Mouse (Mus musculus) intestine, embryonic 15.5 days (tissue): ENCODE data around the gene Bex6. TPM values are rescaled to one million over a fixed set of nuclear protein-coding genes. Genes with fewer than 3 reads are reported as not detected.

Experiments
- ATAC-seq: fragments of 200-750 bp; cut with Nextera tagmentation; 2 replicates; pipeline ENCODE4 v1.8.0; 2017; ENCODE audit warnings: moderate TSS enrichment, moderate library complexity
- H3K27ac ChIP-seq: fragments of 300-500 bp; sonication (generic); 2 replicates; pipeline ENCODE4 v1.5.1; 2015; ENCODE audit warnings: mild to moderate bottlenecking, inconsistent platforms
- H3K27me3 ChIP-seq: fragments of 300-500 bp; sonication (generic); replicated peaks from 2 replicates; pipeline ENCODE4 v1.6.1; 2015; ENCODE audit warnings: inconsistent platforms
- H3K36me3 ChIP-seq: fragments of 300-500 bp; sonication (generic); 2 replicates; pipeline ENCODE4 v1.6.1; 2015; ENCODE audit warnings: inconsistent platforms
- H3K4me1 ChIP-seq: fragments of 300-500 bp; sonication (generic); replicated peaks from 2 replicates; pipeline ENCODE4 v1.6.1; 2015; ENCODE audit warnings: inconsistent platforms
- H3K4me2 ChIP-seq: fragments of 300-500 bp; sonication (generic); replicated peaks from 2 replicates; pipeline ENCODE4 v1.6.1; 2015; ENCODE audit warnings: mild to moderate bottlenecking, inconsistent platforms
- H3K4me3 ChIP-seq: fragments of 300-500 bp; sonication (generic); replicated peaks from 2 replicates; pipeline ENCODE4 v1.5.1; 2015; ENCODE audit warnings: inconsistent platforms
- H3K9ac ChIP-seq: fragments of 300-500 bp; sonication (generic); 2 replicates; pipeline ENCODE4 v1.6.1; 2015; ENCODE audit warnings: inconsistent platforms
- H3K9me3 ChIP-seq: fragments of 300-500 bp; sonication (generic); 2 replicates; pipeline ENCODE4 v1.6.1; 2016; ENCODE audit warnings: inconsistent platforms
- WGBS: fragments of 180-500 bp; shearing (Covaris S2); methylation state at CpG from one replicate; pipeline ENCODE4 v1.1.7; 2015; 5-methylcytosine and 5-hydroxymethylcytosine counted together
- polyA plus RNA-seq: library from polyadenylated mRNA; unstranded; fragments of >200 nt; fragmentation: Nextera tagmentation; extraction: Ambion mirVana; gene quantifications from 2 replicates; pipeline ENCODE4 v1.2.1, GENCODE M21; 2015

The Bex6 gene
- 0.30 and 0.34 TPM in 2 replicates for polyA plus RNA-seq

GRCm38 (mm10) chr16:32179333-32179901, at the start of gene Bex6:
Bex6 (plus strand) TSS chr16:32179823.
- H3K27ac ChIP-seq: no peak within 1 kb of the TSS
- no peaks in the 10 kb centered on the region for H3K9me3 ChIP-seq
- H3K4me1 ChIP-seq: no peaks in the 10 kb centered on the region
- H3K36me3 ChIP-seq: no peaks in the 10 kb centered on the region
- ATAC-seq: no peak
- no peak within 1 kb of the TSS for H3K9ac ChIP-seq
- no peak within 1 kb of the TSS for H3K4me3 ChIP-seq
- H3K27me3 ChIP-seq: no peaks in the 10 kb centered on the region
- 86% methylated on average over 6 of the region's 6 CpGs for WGBS
- H3K4me2 ChIP-seq: no peak within 1 kb of the TSS

GRCm38 (mm10) chr16:32130190-32130826, 49.3 kb upstream of the Bex6 start:
- no peaks in the 10 kb centered on the region for H3K4me1 ChIP-seq
- no peaks in the 10 kb centered on the region for H3K27me3 ChIP-seq
- no peaks in the 10 kb centered on the region for H3K9me3 ChIP-seq
- H3K4me3 ChIP-seq: peak overlapping the region; percentile 10
- peak overlapping the region; percentile 34 for H3K4me2 ChIP-seq
- 59% methylated on average over 16 of the region's 16 CpGs for WGBS
- no peak overlapping the region for H3K9ac ChIP-seq
- peak; percentile 62; the same call in 1 of the 2 replicates for ATAC-seq
- no peaks in the 10 kb centered on the region for H3K36me3 ChIP-seq
- 0 out of 2 replicates have a peak overlapping the region, but pooled peaks have one; percentile 36 for H3K27ac ChIP-seq

GRCm38 (mm10) chr16:32133148-32133547, 46.5 kb upstream of the Bex6 start:
- no peaks in the 10 kb centered on the region for H3K9me3 ChIP-seq
- H3K36me3 ChIP-seq: no peaks in the 10 kb centered on the region
- no peak overlapping the region for H3K4me3 ChIP-seq
- H3K9ac ChIP-seq: no peak overlapping the region
- no peaks in the 10 kb centered on the region for H3K27me3 ChIP-seq
- no peak overlapping the region for H3K27ac ChIP-seq
- no peaks in the 10 kb centered on the region for H3K4me1 ChIP-seq
- no peak overlapping the region for H3K4me2 ChIP-seq
- ATAC-seq: no peak
- 79% methylated on average over 3 of the region's 3 CpGs for WGBS

- Histone ChIP-seq H3K36me3 (no peaks in the 10 kb centered on the region), H3K9me3 (no peaks in the 10 kb centered on the region), H3K4me3 (no peak overlapping the region), H3K27me3 (no peaks in the 10 kb centered on the region), H3K4me1 (no peaks in the 10 kb centered on the region), H3K9ac (no peak overlapping the region), H3K4me2 (no peak overlapping the region), H3K27ac (no peak overlapping the region)
- WGBS: 84% methylated on average over 7 of the region's 7 CpGs
- ATAC-seq: no peak
Measured at GRCm38 (mm10) chr16:32135842-32136357, 43.7 kb upstream of the Bex6 start.

- Histone ChIP-seq H3K27ac (no peak overlapping the region), H3K27me3 (no peaks in the 10 kb centered on the region), H3K9ac (no peak overlapping the region), H3K36me3 (0 out of 2 replicates have a peak, but pooled peaks cover 6% of the 10 kb centered on the region), H3K9me3 (no peaks in the 10 kb centered on the region), H3K4me1 (no peaks in the 10 kb centered on the region), H3K4me2 (no peak overlapping the region), H3K4me3 (no peak overlapping the region)
- 85% methylated on average over 1 of the region's 1 CpGs for WGBS
- no peak for ATAC-seq
Measured at GRCm38 (mm10) chr16:32138954-32139353, 40.7 kb upstream of the Bex6 start.

- ATAC-seq: no peak
- Histone ChIP-seq H3K36me3 (0 out of 2 replicates have a peak, but pooled peaks cover 8% of the 10 kb centered on the region), H3K4me1 (no peaks in the 10 kb centered on the region; the same call in 1 of the 2 replicates), H3K9ac (no peak overlapping the region), H3K9me3 (no peaks in the 10 kb centered on the region), H3K4me3 (no peak overlapping the region), H3K4me2 (no peak overlapping the region), H3K27ac (no peak overlapping the region), H3K27me3 (no peaks in the 10 kb centered on the region)
- 91% methylated on average over 15 of the region's 15 CpGs for WGBS
Measured at GRCm38 (mm10) chr16:32143766-32144165, 35.9 kb upstream of the Bex6 start.

- Histone ChIP-seq H3K4me2 (no peak overlapping the region), H3K4me1 (no peaks in the 10 kb centered on the region; the same call in 1 of the 2 replicates), H3K27me3 (no peaks in the 10 kb centered on the region), H3K9ac (no peak overlapping the region), H3K4me3 (no peak overlapping the region), H3K36me3 (0 out of 2 replicates have a peak, but pooled peaks cover 8% of the 10 kb centered on the region), H3K27ac (no peak overlapping the region), H3K9me3 (no peaks in the 10 kb centered on the region)
- ATAC-seq: no peak
- 90% methylated on average over 17 of the region's 17 CpGs for WGBS
Measured at GRCm38 (mm10) chr16:32144592-32144991, 35.0 kb upstream of the Bex6 start.

- no peaks in the 10 kb centered on the region for H3K27me3 ChIP-seq
- no peak overlapping the region for H3K27ac ChIP-seq
- peak overlapping the region; percentile 39 for H3K4me2 ChIP-seq
- WGBS: 67% methylated on average over 12 of the region's 13 CpGs
- 0 out of 2 replicates have a peak overlapping the region, but pooled peaks have one; percentile 18 for H3K4me3 ChIP-seq
- no peak for ATAC-seq
- no peaks in the 10 kb centered on the region for H3K9me3 ChIP-seq
- H3K36me3 ChIP-seq: 0 out of 2 replicates have a peak, but pooled peaks cover 8% of the 10 kb centered on the region
- no peak overlapping the region for H3K9ac ChIP-seq
- no peaks in the 10 kb centered on the region; the same call in 1 of the 2 replicates for H3K4me1 ChIP-seq
Measured at GRCm38 (mm10) chr16:32147589-32148207, 31.9 kb upstream of the Bex6 start.

- Histone ChIP-seq H3K9ac (no peak overlapping the region), H3K36me3 (no peaks in the 10 kb centered on the region), H3K4me1 (no peaks in the 10 kb centered on the region), H3K4me3 (no peak overlapping the region), H3K9me3 (no peaks in the 10 kb centered on the region), H3K4me2 (no peak overlapping the region), H3K27ac (no peak overlapping the region), H3K27me3 (no peaks in the 10 kb centered on the region)
- no peak for ATAC-seq
- WGBS: 96% methylated on average over 1 of the region's 1 CpGs
Measured at GRCm38 (mm10) chr16:32153976-32154375, 25.6 kb upstream of the Bex6 start.

- H3K27ac ChIP-seq: no peak overlapping the region
- WGBS: 48% methylated on average over 13 of the region's 13 CpGs
- no peak for ATAC-seq
- no peak overlapping the region for H3K4me3 ChIP-seq
- H3K4me2 ChIP-seq: no peak overlapping the region
- H3K27me3 ChIP-seq: no peaks in the 10 kb centered on the region
- no peaks in the 10 kb centered on the region for H3K9me3 ChIP-seq
- no peaks in the 10 kb centered on the region for H3K36me3 ChIP-seq
- no peaks in the 10 kb centered on the region for H3K4me1 ChIP-seq
- no peak overlapping the region for H3K9ac ChIP-seq
Measured at GRCm38 (mm10) chr16:32154437-32154836, 25.2 kb upstream of the Bex6 start.

GRCm38 (mm10) chr16:32156719-32157118, 22.9 kb upstream of the Bex6 start:
- ATAC-seq: no peak
- no peaks in the 10 kb centered on the region for H3K27me3 ChIP-seq
- no peak overlapping the region for H3K4me2 ChIP-seq

GRCm38 (mm10) chr16:32157369-32157768, 22.3 kb upstream of the Bex6 start:
- no peaks in the 10 kb centered on the region for H3K36me3 ChIP-seq
- no peaks in the 10 kb centered on the region for H3K27me3 ChIP-seq
- H3K9me3 ChIP-seq: no peaks in the 10 kb centered on the region
- no peak overlapping the region for H3K4me3 ChIP-seq
- no peak overlapping the region for H3K27ac ChIP-seq
- ATAC-seq: no peak
- no peak overlapping the region for H3K4me2 ChIP-seq
- no peak overlapping the region for H3K9ac ChIP-seq
- 83% methylated on average over 2 of the region's 2 CpGs for WGBS
- H3K4me1 ChIP-seq: no peaks in the 10 kb centered on the region

More at GRCm38 (mm10) chr16:32156719-32157118, 22.9 kb upstream of the Bex6 start:
- Histone ChIP-seq H3K36me3 (no peaks in the 10 kb centered on the region), H3K4me1 (no peaks in the 10 kb centered on the region), H3K9me3 (no peaks in the 10 kb centered on the region), H3K9ac (no peak overlapping the region), H3K4me3 (no peak overlapping the region), H3K27ac (no peak overlapping the region)
- 38% methylated on average over 3 of the region's 3 CpGs for WGBS
